9 mouse cellular contexts compared by ENCODE assay signal in the genomic region with DNA sequence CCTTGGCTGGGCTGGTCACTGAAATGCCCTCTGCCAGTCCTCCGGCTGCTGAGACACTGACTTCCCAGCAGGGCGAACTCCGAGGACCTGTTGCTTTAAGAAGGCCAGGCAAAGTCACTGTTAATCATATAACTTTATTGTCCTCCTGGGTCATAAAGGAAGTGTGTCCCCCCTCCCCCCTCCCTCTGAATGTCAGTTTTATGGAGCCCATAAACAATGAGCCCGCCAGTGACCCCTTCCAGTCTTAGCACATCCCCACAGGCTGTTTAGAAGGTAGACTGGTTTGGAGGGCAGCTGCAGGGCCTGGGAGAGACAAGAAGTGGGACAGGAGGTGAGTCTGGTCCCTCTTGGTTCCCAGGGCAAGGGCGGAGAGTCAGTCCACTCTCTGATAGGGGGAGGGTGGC. TPM values are rescaled to one million over a fixed set of nuclear protein-coding genes. Genes with fewer than 3 reads are reported as not detected.
DNase-seq lines count a peak whose midpoint lies in the region; ATAC-seq and TF ChIP-seq lines count a peak whose summit lies in the region.
"Had no signal": no experiment of that assay in that cellular context is flagged by ENCODE, and none has a peak within 500 bp of the region (broad histone marks: within the 10 kb centered on the region; RNA-seq: fewer than 3 reads in every experiment).

No protein-coding gene starts in this region.

- TF ChIP-seq EP300 in heart, adult 2 months (IDR thresholded peaks at IDR 0.05; ENCODE audit: insufficient read depth, low read depth, low read length): no peak

- ATAC-seq in megakaryocyte progenitor cell, adult 5-6 weeks (replicated peaks; ENCODE audit: poor library complexity): no peak

- H3K79me2 ChIP-seq in heart, adult 2 months (replicated peaks; ENCODE audit: control insufficient read depth, insufficient read depth, low read length): no peaks in the 10 kb centered on the region

- peak overlapping the region; percentile 43 for H3K4me3 ChIP-seq in heart, adult 2 months

- 63% methylated on average over 5 of the region's 5 CpGs for WGBS in heart, adult 2 months

- no peaks in the 10 kb centered on the region for H3K27me3 ChIP-seq in heart, adult 2 months (ENCODE audit: control insufficient read depth, insufficient read depth, low read length)

- no peak for TF ChIP-seq CTCF in heart, adult 2 months (IDR thresholded peaks at IDR 0.05)

- peak overlapping the region; percentile 73 for H3K27ac ChIP-seq in heart, adult 2 months

- no peaks in the 10 kb centered on the region for H3K36me3 ChIP-seq in heart, adult 2 months (ENCODE audit: control insufficient read depth, insufficient read depth, low read length)

- no peak for TF ChIP-seq POLR2A in heart, adult 2 months (IDR thresholded peaks at IDR 0.05; ENCODE audit: insufficient read depth, low read depth, low read length)

- no peak overlapping the region for H3K9ac ChIP-seq in heart, adult 2 months (ENCODE audit: low read depth, low read length)

- H3K4me1 ChIP-seq in heart, adult 2 months (ENCODE audit: control insufficient read depth, insufficient read depth, low read length): peaks cover 9% of the 10 kb centered on the region

- intact Hi-C loops in heart, adult 2 months (cut with DNase I): loop anchor here (5.0 kb wide), 1 partner anchor 51 kb away; no protein-coding TSS in a partner anchor
- intact Hi-C loops in heart, postnatal 36 days (cut with DNase I): loop anchor here (5.0 kb wide), 1 partner anchor 46 kb away; the partner anchor contains the start of gene Pde9a
- intact Hi-C loops in left cerebral cortex, postnatal 25 days (cut with DNase I): no loop called here

- peak in 1 of 2 experiments; percentile 34 for DNase-seq in heart, adult 2 months
- DNase-seq in heart, postnatal 36 days: no peak
- DNase-seq in thymus, postnatal 25 days: peak; percentile 18
- DNase-seq in thymus, postnatal 10 days (ENCODE audit: low spot score in 2 of 2): no peak
- DNase-seq in mesoderm, embryonic 11.5 days (ENCODE audit: low read depth, low spot score): peak; percentile 79
- no peak for DNase-seq in spleen, postnatal 4 days (ENCODE audit: low spot score in 2 of 2)
- no peak for DNase-seq in left cerebral cortex, postnatal 25 days (ENCODE audit: low spot score in 2 of 2)

RNA-seq across cellular contexts. Expression of gene Pde9a, which starts 46.9 kb away (rescaled TPM):
- total RNA-seq in heart, adult 2 months (2021): 1 to 10 TPM; 3.2 to 4.0 TPM
- 10.4 and 12.1 TPM in 2 replicates for polyA plus RNA-seq in heart, adult 2 months (2012; rRNA removed)
- total RNA-seq in heart, postnatal 36 days (2021): 1 to 10 TPM; 5.2 to 6.1 TPM
- 0.79 TPM in 1 of 2 replicates, not detected in the other for total RNA-seq in megakaryocyte progenitor cell, adult 5-6 weeks (2015)
- 1.5 TPM in 1 of 2 replicates, not detected in the other for total RNA-seq in megakaryocyte progenitor cell, adult 5-6 weeks (2017)
- 10 to 100 TPM; 23.5 to 24.8 TPM for total RNA-seq in left cerebral cortex, postnatal 25 days (2021)
- total RNA-seq: MEL had no signal

Comparison
In these comparisons a context has a peak if more than half of its experiments do, and no peak if none do; other contexts are left out.
1. DNase-seq: peak in thymus, postnatal 25 days (single experiment) and mesoderm, embryonic 11.5 days (single experiment); none in heart, postnatal 36 days (0 of 2), thymus, postnatal 10 days (0 of 2), spleen, postnatal 4 days (0 of 2) and left cerebral cortex, postnatal 25 days (0 of 2).